Mouse (Mus musculus) heart, embryonic 13.5 days (tissue): ENCODE measurements around the gene Actr1b. TPM values are rescaled to one million over a fixed set of nuclear protein-coding genes. Genes with fewer than 3 reads are reported as not detected.

Experiments used
- microRNA-seq: library from miRNA; unstranded; fragments of <30 nt; microRNA quantifications from one replicate; pipeline ENCODE4, GENCODE M21; 2016
- polyA plus RNA-seq: library from polyadenylated mRNA; unstranded; fragments of >200 nt; fragmentation: Nextera tagmentation; extraction: Ambion mirVana; gene quantifications from 2 replicates; pipeline ENCODE4 v1.2.1, GENCODE M21; 2015

The Actr1b gene
- polyA plus RNA-seq, 1 experiment from 2014 or later, result 85.5 TPM

Small RNAs within 50 kb of the gene (microRNA-seq; reads per million reads assigned to microRNA genes)
- not detected for gene Gm24133

Other genes starting within 250 kb of the Actr1b start
- 6.3 and 6.7 TPM in 2 replicates for gene Cnnm4, start 242.8 kb downstream of the Actr1b start, polyA plus RNA-seq
- 2.0 and 2.4 TPM in 2 replicates for gene Cnnm3, start 202.6 kb downstream of the Actr1b start, polyA plus RNA-seq
- gene Ankrd23, start 177.5 kb downstream of the Actr1b start, polyA plus RNA-seq, result 17.7 and 20.1 TPM in 2 replicates
- not detected in 2 replicates for gene Gm42417, start 175.0 kb downstream of the Actr1b start, polyA plus RNA-seq
- 23.6 and 27.2 TPM in 2 replicates for gene Ankrd39, start 167.0 kb downstream of the Actr1b start, polyA plus RNA-seq
- gene Sema4c, start 156.1 kb downstream of the Actr1b start, polyA plus RNA-seq, result 10.0 and 10.2 TPM in 2 replicates
- gene Fam178b, start 31.2 kb downstream of the Actr1b start, polyA plus RNA-seq, result 2.1 TPM in 2 replicates
- gene Cox5b, start 23.0 kb downstream of the Actr1b start, polyA plus RNA-seq, result 1,082 and 1,332 TPM in 2 replicates
- gene 4933424G06Rik, start 4.3 kb downstream of the Actr1b start, polyA plus RNA-seq, result 0.13 TPM in 1 of 2 replicates, not detected in the other
- 0.31 and 0.34 TPM in 2 replicates for gene Zap70, start 47.4 kb upstream of the Actr1b start, polyA plus RNA-seq
- gene Tmem131, start 229.2 kb upstream of the Actr1b start, polyA plus RNA-seq, result 5.8 and 6.5 TPM in 2 replicates